Mouse (Mus musculus) heart, postnatal 25 days (tissue): ENCODE measurements around the gene Ear2. TPM values are rescaled to one million over a fixed set of nuclear protein-coding genes. Genes with fewer than 3 reads are reported as not detected.
"Not testable (repeated sequence)": the region's sequence is repeated elsewhere in the genome, so short reads cannot be mapped to it uniquely, and the experiment has no call there.

ENCODE experiments used
- DNase-seq: peaks from one replicate; pipeline ENCODE4 v3.0.0; 2022; ENCODE audit warnings: low spot score
- intact Hi-C: fragments of 180-260 bp; cut with DNase I; formaldehyde crosslinking; loops from one replicate; pipeline ENCODE4 v1.15.1; 2025
- total RNA-seq, 2 experiments: library from RNA; stranded (reverse); gene quantifications; 2 replicates each; pipeline ENCODE4 v1.2.3; 2021

The Ear2 gene
- under 1 TPM; 0.39 to 0.62 TPM for total RNA-seq

GRCm38 (mm10) chr14:44102354-44102753 lies at the start of gene Ear2:
Gene Ear2, plus strand, starts transcription at chr14:44102654.
- DNase-seq, intact Hi-C loops: not testable (repeated sequence)

DNA sequence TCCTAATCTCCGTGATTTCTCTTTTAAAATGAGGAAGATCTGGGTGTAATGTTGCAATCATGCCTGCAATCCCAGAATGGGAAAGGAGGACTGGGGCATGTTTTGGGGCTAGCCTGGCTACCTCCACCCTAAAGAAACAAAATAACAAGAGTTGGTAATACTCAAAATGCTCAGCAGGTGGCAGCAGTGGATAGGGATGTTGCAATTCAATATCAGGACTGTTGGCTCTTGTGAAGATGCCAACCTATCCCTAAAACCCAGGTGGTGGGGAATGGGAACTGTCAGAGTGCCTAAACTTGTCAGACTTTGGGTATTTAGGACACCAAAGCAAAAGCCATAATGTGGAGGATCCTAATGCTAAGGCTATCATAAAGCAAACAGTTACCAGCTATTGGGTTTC lies 34.6 kb upstream of the Ear2 start:
- intact Hi-C loops, DNase-seq: not testable (repeated sequence)

DNA sequence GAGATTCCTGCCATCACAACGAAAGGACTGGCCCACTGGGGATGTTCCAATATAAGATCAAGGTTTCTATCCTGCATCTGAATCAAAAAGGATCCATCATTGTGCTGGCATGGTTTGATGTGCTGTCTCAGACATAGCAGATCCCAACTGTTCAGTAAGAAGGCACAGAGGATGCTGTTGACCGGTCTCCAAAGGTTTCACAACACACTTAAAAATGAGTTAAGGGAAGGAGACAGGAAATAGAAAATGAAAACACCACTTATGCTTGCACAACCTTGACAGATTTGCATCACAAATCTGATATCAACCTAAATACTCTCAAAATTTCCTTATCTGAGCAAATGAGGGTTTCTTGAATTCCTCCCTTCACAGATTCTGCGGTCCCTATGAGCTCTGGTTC lies 31.9 kb upstream of the Ear2 start:
- intact Hi-C loops, DNase-seq: not testable (repeated sequence)

- intact Hi-C loops, DNase-seq: not testable (repeated sequence)
These were observed 24.6 kb upstream of the Ear2 start for GRCm38 (mm10) chr14:44077785-44078341.

GRCm38 (mm10) chr14:44086588-44086987 lies 15.9 kb upstream of the Ear2 start:
- intact Hi-C loops, DNase-seq: not testable (repeated sequence)

- DNase-seq, intact Hi-C loops: not testable (repeated sequence)
These were observed 14.9 kb upstream of the Ear2 start for GRCm38 (mm10) chr14:44087535-44087934.

- DNase-seq = not testable (repeated sequence)
These were observed 10.9 kb upstream of the Ear2 start for GRCm38 (mm10) chr14:44091524-44091923.

DNA sequence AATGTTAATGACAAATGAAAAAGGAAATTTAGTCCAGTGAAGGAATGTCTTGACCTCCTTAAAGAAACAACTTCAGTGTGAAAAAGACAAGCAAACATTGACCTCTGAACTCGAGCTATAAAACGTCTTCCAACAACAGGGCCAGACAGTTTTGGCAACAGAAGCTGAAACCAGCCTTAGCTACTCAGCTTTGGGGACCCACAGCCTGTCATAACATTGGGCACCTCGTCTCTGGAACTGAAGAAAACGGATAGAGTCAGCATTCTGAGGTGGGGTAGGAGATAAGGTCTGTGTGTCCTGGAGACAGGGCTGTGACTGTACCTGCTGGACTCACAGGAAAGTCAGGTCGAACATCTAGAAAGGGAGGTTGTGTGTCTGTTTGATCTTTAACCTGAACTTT lies 8.0 kb upstream of the Ear2 start:
- DNase-seq, intact Hi-C loops: not testable (repeated sequence)

More at GRCm38 (mm10) chr14:44091524-44091923, 10.9 kb upstream of the Ear2 start:
- intact Hi-C loops = not testable (repeated sequence)

DNA sequence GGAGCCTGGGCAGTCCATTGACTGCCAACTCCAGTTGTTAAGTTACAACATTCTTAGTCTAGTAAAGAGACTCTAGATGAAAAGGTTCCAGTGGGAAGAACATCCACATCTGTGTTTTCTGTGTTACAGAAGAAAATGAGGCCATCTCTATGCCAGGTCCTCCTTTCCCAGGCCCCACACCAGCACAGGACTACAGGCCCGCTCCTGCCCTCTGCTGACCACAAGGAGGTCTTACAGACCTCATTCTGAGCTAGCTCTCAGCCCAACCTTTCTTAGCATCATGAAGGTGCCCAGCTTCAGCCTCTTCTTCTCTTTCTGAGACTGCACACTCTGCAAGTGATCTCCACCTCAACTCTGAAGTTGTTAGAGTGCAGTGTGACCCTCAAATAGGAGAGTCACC lies 2.4 kb upstream of the Ear2 start:
- intact Hi-C loops, DNase-seq: not testable (repeated sequence)

DNA sequence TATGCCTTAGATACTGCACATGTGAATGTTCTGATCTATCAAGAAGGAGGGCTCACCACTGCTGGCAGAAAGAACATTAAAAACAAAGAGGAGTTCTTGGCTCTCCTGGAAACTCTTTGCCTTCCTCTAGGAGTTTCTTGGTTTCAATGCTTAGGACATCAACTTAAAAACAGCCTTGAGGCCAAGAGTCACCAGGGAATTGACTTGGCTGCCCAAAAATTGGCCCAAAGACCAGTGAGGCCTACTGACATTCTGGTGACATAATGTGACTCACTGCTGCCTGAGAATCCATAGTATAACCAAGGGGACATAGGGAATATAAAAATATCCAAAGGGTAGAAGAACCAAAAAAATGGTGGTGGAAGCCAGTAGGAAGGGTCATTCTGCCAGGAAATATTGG lies 8.5 kb downstream of the Ear2 start:
- intact Hi-C loops = no loop called here
- DNase-seq = no peak

DNA sequence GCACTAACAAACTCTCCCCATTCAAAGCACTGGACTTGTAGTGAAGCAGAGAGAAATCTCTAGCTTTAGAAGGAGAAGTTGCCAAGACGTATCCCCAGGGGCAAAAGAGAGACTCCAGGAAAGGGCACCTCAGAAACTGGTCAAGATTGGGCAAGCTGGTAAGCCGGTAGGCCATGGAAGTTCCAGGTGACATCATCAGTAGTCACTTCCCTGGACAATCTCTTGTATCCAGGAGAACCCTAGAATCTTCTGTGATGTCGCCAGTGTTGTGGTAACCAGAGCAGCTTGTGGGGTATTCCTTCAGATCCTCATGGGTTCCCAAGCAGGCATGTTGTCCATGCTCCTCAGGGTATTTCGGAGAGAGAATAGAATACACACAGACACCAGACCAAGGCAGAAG lies 21.1 kb downstream of the Ear2 start, which contains the start of gene Gm3327:
Gm3327 (plus strand) TSS at position 301 of the 400 bp plus-strand sequence.
- DNase-seq, intact Hi-C loops: not testable (repeated sequence)

Other genes starting within 250 kb of the Ear2 start
- not detected for gene Ear1, start 227.1 kb upstream of the Ear2 start, total RNA-seq
- not detected for gene Ear10, start 179.1 kb upstream of the Ear2 start, total RNA-seq
- gene Gm8113, start 177.3 kb upstream of the Ear2 start, total RNA-seq = 1 to 10 TPM; 3.9 to 4.8 TPM
- gene Ang5, start 145.6 kb upstream of the Ear2 start, total RNA-seq = not detected
- not detected for gene Ang6, start 100.4 kb upstream of the Ear2 start, total RNA-seq
- gene Gm3327, start 21.2 kb downstream of the Ear2 start, total RNA-seq = not detected
- not detected for gene Gm8212, start 95.0 kb downstream of the Ear2 start, total RNA-seq
- gene 4930503E14Rik, start 110.6 kb downstream of the Ear2 start, total RNA-seq = not detected
- gene Gm8220, start 182.9 kb downstream of the Ear2 start, total RNA-seq = not detected
- not detected for gene Gm5930, start 235.9 kb downstream of the Ear2 start, total RNA-seq